Mouse (Mus musculus): Measurements from ENCODE around the gene Hdac8. TPM values are rescaled to one million over a fixed set of nuclear protein-coding genes. Genes with fewer than 3 reads are reported as not detected.

Hdac8 gene
- polyA plus RNA-seq, 1 experiment from 2014 or later: 2.6 TPM

DNA sequence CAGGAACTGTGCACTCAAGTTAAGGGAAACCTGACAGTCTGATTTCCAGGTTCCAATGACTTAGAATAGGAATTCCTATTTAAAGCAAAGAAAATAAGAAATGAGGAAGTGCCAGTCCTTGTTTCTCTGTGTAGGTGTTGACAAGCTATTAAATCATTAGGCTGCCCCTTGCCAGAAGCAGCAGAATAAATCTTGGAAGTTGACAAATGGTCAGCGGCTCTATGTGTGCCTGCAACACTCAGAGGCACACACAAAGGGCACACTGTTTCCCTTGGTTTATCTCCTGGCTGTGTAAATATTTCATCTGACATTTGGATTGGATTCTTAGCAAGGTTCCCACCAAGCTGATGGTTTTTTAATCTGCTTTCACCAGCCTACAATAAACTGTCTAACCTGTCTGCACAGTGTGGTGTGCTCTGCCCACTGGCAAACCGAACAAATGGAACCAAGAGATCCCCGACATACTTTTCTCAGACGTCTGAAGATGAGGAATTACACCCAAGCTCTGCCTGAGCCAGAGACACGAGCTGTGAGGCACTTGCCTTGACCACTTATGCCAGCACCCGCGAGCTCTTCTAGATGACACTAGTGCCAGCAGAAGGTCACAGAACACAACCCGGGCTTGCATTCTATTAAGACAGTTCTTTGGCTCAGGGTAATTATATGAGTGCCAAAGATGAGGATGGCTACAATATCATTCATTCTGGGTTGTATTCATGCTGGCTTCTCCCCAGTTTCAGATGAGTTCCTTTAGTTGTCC is 165.6 kb downstream of the Hdac8 start:
- Histone ChIP-seq H3K27ac (replicated peaks) (no peak overlapping the region), H3K4me3 (replicated peaks) (no peak overlapping the region), H3K36me3 (replicated peaks) (no peaks in the 10 kb centered on the region), H3K4me1 (replicated peaks) (no peaks in the 10 kb centered on the region), H3K9me3 (replicated peaks) (no peaks in the 10 kb centered on the region), H3K4me2 (no peak overlapping the region), H3K27me3 (0 out of 2 replicates have a peak, but pooled peaks cover 6% of the 10 kb centered on the region), H3K9ac (no peak overlapping the region)
- WGBS (ENCODE audit: insufficient replicate concordance): 49% methylated on average over 8 of the region's 8 CpGs
- ATAC-seq (ENCODE audit: insufficient read depth): no peak

DNA sequence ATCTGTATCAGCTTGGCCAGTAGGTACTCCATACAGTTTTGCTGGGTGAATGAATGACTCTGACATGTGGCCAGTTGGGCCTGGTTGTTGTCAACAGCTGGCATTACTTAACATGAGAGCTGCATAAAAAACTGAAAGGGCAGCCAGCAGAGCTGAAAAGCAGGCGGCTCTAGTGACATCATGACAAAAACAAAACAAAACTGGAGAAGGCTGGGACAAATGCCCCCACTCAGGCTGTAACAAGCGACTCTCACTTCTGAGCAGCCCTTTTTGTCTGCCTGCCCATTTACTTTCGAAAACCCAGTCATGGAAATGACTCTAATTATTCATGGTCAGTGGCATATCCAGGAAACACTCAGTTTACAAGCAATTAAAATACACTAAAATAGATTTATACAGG is 185.5 kb downstream of the Hdac8 start:
- no peaks in the 10 kb centered on the region for H3K9me3 ChIP-seq (replicated peaks)
- H3K4me3 ChIP-seq (replicated peaks): no peak overlapping the region
- H3K4me2 ChIP-seq: no peak overlapping the region
- 55% methylated on average over 3 of the region's 3 CpGs for WGBS (ENCODE audit: insufficient replicate concordance)
- no peak overlapping the region for H3K9ac ChIP-seq
- H3K27ac ChIP-seq (replicated peaks): no peak overlapping the region
- no peaks in the 10 kb centered on the region for H3K27me3 ChIP-seq
- no peaks in the 10 kb centered on the region for H3K36me3 ChIP-seq (replicated peaks)
- ATAC-seq (ENCODE audit: insufficient read depth): no peak
- peaks cover 15% of the 10 kb centered on the region; the same call in 1 of the 2 replicates for H3K4me1 ChIP-seq (replicated peaks)

DNA sequence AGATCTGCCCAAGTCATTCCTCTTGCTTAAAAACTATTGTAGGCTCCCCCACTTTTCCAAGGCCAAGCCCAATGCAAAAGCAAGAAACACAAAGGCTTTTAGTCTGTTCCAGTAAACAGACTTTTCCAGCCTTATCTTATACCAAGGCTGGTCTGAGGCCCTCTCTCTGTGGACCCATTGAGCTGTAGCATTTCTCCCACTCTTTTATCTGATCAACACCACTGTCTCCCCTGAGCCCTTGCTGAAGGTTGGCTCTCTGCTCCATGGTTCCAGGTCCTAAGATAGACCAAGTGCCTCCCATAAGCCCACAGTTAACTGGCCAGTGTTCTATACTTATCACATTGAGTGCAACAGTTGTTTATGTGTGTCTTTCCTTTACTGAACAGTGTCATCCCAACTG is 185.9 kb downstream of the Hdac8 start:
- no peak overlapping the region for H3K9ac ChIP-seq
- ATAC-seq (ENCODE audit: insufficient read depth): peak; percentile 72

DNA sequence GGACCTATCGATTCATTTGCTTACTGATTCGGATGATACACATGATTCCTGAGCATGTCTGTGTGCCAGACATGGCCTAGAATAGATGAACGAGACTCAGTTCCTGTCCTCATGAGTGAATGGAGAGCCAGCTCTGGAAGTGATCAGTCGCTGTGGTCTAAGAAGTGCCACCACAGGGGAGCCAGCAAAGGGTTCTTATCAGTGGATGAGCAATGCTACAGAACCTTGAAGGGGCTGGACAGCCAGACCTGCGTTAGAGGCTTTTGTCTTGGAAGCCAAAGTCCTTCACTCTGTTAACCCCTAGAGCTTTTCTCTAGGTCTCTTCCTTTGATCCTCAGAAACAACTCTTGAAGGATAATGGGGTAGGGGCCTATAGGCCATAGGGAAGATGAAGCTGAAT is 186.4 kb downstream of the Hdac8 start:
- no peak overlapping the region for H3K9ac ChIP-seq
- no peak overlapping the region for H3K4me3 ChIP-seq (replicated peaks)
- no peak overlapping the region for H3K27ac ChIP-seq (replicated peaks)
- no peaks in the 10 kb centered on the region for H3K9me3 ChIP-seq (replicated peaks)
- no peak overlapping the region for H3K4me2 ChIP-seq
- peaks cover 11% of the 10 kb centered on the region; the same call in 1 of the 2 replicates for H3K4me1 ChIP-seq (replicated peaks)
- no peaks in the 10 kb centered on the region for H3K27me3 ChIP-seq
- no peaks in the 10 kb centered on the region for H3K36me3 ChIP-seq (replicated peaks)
- WGBS (ENCODE audit: insufficient replicate concordance): 51% methylated on average over 5 of the region's 5 CpGs
- 0 out of 2 replicates have a peak, but pooled peaks have one; percentile 49 for ATAC-seq (ENCODE audit: insufficient read depth)

More for the DNA sequence above, 185.9 kb downstream of the Hdac8 start:
- no peak overlapping the region for H3K27ac ChIP-seq (replicated peaks)
- no peak overlapping the region for H3K4me3 ChIP-seq (replicated peaks)
- H3K36me3 ChIP-seq (replicated peaks): no peaks in the 10 kb centered on the region
- peaks cover 15% of the 10 kb centered on the region; the same call in 1 of the 2 replicates for H3K4me1 ChIP-seq (replicated peaks)
- H3K4me2 ChIP-seq: no peak overlapping the region
- no peaks in the 10 kb centered on the region for H3K9me3 ChIP-seq (replicated peaks)
- H3K27me3 ChIP-seq: no peaks in the 10 kb centered on the region

DNA sequence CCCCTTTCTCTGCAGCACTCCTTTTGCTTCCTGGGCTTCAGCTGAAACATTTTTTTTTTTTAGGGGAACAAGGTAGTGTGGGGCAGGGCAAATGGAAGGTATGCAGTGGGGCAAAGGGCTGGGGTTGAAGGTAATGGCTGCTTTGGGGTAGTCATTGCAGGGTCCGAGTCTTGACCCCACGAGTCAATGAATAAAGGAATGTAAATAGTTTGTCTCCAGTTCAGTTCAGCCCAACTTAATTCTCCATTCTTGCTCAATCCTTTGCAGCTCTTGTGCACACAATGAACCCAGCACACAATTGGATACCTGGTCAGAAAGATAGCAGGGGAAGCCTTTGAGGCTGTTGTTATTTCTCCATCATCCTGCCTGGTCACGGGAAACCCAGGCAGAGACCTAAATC is 194.0 kb downstream of the Hdac8 start:
- no peak overlapping the region for H3K27ac ChIP-seq (replicated peaks)
- peaks cover 5% of the 10 kb centered on the region; the same call in 1 of the 2 replicates for H3K27me3 ChIP-seq
- ATAC-seq (ENCODE audit: insufficient read depth): peak; percentile 71
- no peaks in the 10 kb centered on the region for H3K4me1 ChIP-seq (replicated peaks)
- no peak overlapping the region for H3K4me3 ChIP-seq (replicated peaks)
- H3K36me3 ChIP-seq (replicated peaks): no peaks in the 10 kb centered on the region
- WGBS (ENCODE audit: insufficient replicate concordance): 65% methylated on average over 3 of the region's 3 CpGs
- H3K9me3 ChIP-seq (replicated peaks): no peaks in the 10 kb centered on the region
- no peak overlapping the region for H3K9ac ChIP-seq
- H3K4me2 ChIP-seq: no peak overlapping the region

DNA sequence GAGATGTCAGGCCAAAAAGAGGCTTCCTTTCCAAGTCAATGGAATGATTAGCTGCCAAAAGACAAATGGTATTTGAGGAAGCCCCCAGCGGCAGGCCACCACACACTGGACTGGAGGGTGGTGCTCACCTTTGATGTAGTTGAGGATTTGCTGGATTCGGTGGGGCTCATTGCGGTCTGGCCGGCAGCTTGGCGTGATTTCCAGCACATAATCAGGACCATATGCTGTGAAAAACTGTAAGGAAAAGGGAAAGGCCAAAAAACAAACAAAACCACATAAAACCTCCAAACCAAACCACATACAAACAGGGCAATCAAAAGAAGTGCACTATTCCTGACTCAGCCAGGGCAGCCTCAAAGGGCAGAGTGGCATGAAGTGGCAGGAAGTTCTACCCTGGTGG is 197.6 kb downstream of the Hdac8 start:
- Histone ChIP-seq H3K4me3 (replicated peaks) (no peak overlapping the region), H3K9me3 (replicated peaks) (no peaks in the 10 kb centered on the region), H3K4me2 (no peak overlapping the region), H3K27ac (replicated peaks) (no peak overlapping the region), H3K4me1 (replicated peaks) (no peaks in the 10 kb centered on the region), H3K27me3 (peaks cover 5% of the 10 kb centered on the region; the same call in 1 of the 2 replicates), H3K9ac (no peak overlapping the region), H3K36me3 (replicated peaks) (no peaks in the 10 kb centered on the region)
- WGBS (ENCODE audit: insufficient replicate concordance): 75% methylated on average over 5 of the region's 5 CpGs
- no peak for ATAC-seq (ENCODE audit: insufficient read depth)

DNA sequence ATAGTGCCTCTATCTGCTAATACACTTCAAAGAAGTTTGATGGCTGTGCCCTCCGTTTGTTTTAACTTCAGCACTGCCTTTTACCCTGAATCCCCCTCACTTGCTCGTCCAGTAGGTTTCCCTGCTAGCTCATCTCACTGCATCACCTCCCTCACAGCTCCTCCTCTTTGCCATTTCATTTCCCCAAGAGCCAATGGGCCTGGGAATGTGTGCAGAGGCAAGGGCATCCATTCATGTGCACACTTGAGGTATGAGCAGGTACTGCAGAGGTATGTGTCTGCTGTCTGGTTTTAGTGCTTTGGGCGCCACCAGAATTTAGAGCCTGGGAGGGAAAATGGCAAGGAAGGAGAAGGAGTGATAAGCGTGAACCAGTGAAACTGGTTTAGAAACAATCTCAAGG is 199.4 kb downstream of the Hdac8 start:
- 57% methylated on average over 4 of the region's 4 CpGs for WGBS (ENCODE audit: insufficient replicate concordance)
- Histone ChIP-seq H3K4me1 (replicated peaks) (no peaks in the 10 kb centered on the region), H3K4me2 (no peak overlapping the region), H3K4me3 (replicated peaks) (no peak overlapping the region), H3K36me3 (replicated peaks) (no peaks in the 10 kb centered on the region), H3K9ac (no peak overlapping the region), H3K27ac (replicated peaks) (no peak overlapping the region), H3K9me3 (replicated peaks) (no peaks in the 10 kb centered on the region), H3K27me3 (peaks cover 5% of the 10 kb centered on the region; the same call in 1 of the 2 replicates)
- ATAC-seq (ENCODE audit: insufficient read depth): no peak

DNA sequence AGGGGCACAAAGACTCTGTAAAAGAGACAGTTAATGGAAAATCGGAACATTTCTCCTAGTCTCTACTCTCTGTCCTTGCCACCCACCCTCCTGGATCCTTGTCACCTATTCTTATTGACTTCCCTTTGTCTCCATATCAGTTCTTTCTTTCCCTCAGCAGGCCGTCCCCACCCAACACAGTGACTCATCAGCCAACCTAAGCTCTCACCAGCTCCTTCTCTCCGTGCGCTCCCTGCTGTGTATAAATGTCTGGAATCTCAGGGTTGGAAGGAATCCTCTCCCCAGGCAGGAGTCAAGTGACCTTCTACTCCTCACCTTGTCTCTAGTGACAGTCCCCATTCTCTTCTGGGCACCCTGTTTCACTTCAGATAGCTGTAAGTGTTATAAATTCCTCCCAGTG is 200.2 kb downstream of the Hdac8 start:
- no peak overlapping the region for H3K4me2 ChIP-seq
- ATAC-seq (ENCODE audit: insufficient read depth): no peak
- no peaks in the 10 kb centered on the region for H3K9me3 ChIP-seq (replicated peaks)
- H3K4me3 ChIP-seq (replicated peaks): no peak overlapping the region
- H3K4me1 ChIP-seq (replicated peaks): no peaks in the 10 kb centered on the region
- WGBS (ENCODE audit: insufficient replicate concordance): 58% methylated on average over 4 of the region's 4 CpGs
- no peaks in the 10 kb centered on the region for H3K36me3 ChIP-seq (replicated peaks)
- no peak overlapping the region for H3K9ac ChIP-seq
- H3K27me3 ChIP-seq: peaks cover 5% of the 10 kb centered on the region; the same call in 1 of the 2 replicates
- H3K27ac ChIP-seq (replicated peaks): no peak overlapping the region

DNA sequence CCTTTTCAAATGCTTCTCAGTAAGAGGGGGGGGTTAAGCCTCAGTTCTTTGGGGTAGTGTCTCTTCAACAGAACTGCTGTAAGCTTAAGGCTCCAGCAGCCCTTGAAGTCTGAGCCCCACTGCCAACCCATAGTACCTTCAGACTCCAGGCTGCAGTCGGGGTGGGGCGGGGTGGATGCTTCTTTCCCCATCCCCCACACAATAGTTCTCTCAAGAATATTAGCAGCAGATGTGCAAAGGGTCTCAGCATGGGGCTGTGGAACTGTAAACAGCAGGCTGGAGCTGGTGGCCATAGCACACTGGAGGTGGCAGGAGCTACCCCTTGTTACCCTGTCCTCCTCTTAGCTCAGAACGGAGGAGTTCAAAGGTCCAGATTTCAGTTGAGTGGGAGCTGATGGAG is 202.7 kb downstream of the Hdac8 start:
- ATAC-seq (ENCODE audit: insufficient read depth): no peak
- Histone ChIP-seq H3K9me3 (replicated peaks) (no peaks in the 10 kb centered on the region), H3K4me1 (replicated peaks) (no peaks in the 10 kb centered on the region), H3K27me3 (peaks cover 5% of the 10 kb centered on the region; the same call in 1 of the 2 replicates), H3K9ac (no peak overlapping the region), H3K27ac (replicated peaks) (no peak overlapping the region), H3K4me2 (no peak overlapping the region), H3K36me3 (replicated peaks) (no peaks in the 10 kb centered on the region), H3K4me3 (replicated peaks) (no peak overlapping the region)
- WGBS (ENCODE audit: insufficient replicate concordance): 57% methylated on average over 3 of the region's 3 CpGs

DNA sequence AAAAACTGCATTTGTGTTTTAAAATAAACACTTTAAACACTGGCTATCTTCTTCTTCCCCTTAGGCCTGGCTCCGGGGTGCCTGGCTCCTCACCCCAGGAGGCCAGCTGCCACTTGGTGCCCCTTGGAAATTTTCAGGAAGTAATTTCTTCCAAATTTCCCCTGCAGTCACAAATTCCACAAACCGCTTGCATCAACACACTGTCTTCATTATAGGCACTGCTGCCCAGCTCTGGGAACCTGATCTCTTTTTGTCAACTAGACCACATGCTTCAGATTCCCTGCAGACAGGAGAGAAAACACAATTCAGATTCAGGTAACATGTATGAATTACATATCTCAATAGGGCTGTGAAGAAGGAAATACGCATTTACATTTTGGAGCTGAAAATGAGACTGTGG is 220.3 kb downstream of the Hdac8 start:
- H3K27me3 ChIP-seq: no peaks in the 10 kb centered on the region
- H3K4me3 ChIP-seq (replicated peaks): no peak overlapping the region
- no peaks in the 10 kb centered on the region for H3K4me1 ChIP-seq (replicated peaks)
- no peak overlapping the region for H3K4me2 ChIP-seq
- no peak overlapping the region for H3K27ac ChIP-seq (replicated peaks)
- no peaks in the 10 kb centered on the region for H3K36me3 ChIP-seq (replicated peaks)
- 74% methylated on average over 3 of the region's 3 CpGs for WGBS (ENCODE audit: insufficient replicate concordance)
- ATAC-seq (ENCODE audit: insufficient read depth): no peak
- H3K9ac ChIP-seq: no peak overlapping the region
- no peaks in the 10 kb centered on the region for H3K9me3 ChIP-seq (replicated peaks)

DNA sequence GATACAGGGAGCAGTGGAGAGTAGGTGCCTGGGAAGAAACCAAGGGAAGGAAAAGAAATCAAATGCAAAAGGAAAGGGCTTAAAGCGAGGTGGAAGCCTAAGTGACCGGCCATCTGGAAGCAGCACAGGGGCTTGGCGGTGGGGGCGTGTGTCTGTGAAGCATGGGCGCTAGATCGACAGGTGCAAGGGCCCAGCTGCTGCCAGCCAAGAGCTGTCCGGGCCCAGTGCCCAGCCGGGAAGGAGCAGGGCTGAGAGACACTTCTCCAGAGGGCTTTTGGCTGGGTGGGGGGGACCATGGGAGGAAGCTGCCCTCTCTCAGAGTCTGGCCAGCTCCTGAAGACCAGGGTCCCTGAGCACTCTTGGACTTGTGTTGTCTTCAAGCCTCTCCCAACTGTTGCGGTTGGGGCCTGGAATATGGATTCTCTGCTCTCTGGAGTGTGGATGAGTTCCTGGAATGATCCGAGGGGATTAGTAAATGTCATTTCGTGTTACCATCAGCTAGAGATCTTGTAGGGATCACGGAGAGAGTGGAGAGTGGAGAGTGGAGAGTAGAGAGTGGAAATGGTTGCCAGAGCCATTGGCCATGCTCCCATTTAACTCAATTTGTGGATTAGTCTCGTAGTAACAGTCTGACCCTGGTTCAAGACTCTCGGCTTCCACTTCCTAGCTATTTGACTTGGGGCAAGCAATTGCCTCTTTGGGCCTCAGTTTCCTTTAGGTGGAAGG is 242.4 kb downstream of the Hdac8 start:
- WGBS (ENCODE audit: insufficient replicate concordance): 63% methylated on average over 14 of the region's 14 CpGs
- ATAC-seq (ENCODE audit: insufficient read depth): no peak

More for the DNA sequence above, 242.4 kb downstream of the Hdac8 start:
- Histone ChIP-seq H3K27me3 (peaks cover 13% of the 10 kb centered on the region), H3K27ac (replicated peaks) (no peak overlapping the region), H3K4me3 (replicated peaks) (no peak overlapping the region), H3K4me2 (no peak overlapping the region), H3K36me3 (replicated peaks) (no peaks in the 10 kb centered on the region), H3K9ac (no peak overlapping the region), H3K4me1 (replicated peaks) (no peaks in the 10 kb centered on the region), H3K9me3 (replicated peaks) (no peaks in the 10 kb centered on the region)
